Mouse (Mus musculus) embryonic facial prominence, embryonic 14.5 days (tissue): ENCODE data around the gene BC067074. TPM values are rescaled to one million over a fixed set of nuclear protein-coding genes. Genes with fewer than 3 reads are reported as not detected.
A peak's percentile ranks its signal among the peaks of the same experiment; 100 is the strongest.

Source experiments
- ATAC-seq: fragments of 200-750 bp; cut with Nextera tagmentation; 2 replicates; pipeline ENCODE4 v1.8.0; 2017; ENCODE audit warnings: low read depth, moderate number of reproducible peaks, moderate TSS enrichment
- DNase-seq: peaks from one replicate; pipeline ENCODE4 v3.0.0-alpha.2; 2015; ENCODE audit warnings: low spot score
- H3K27ac ChIP-seq: fragments of 300-500 bp; sonication (generic); replicated peaks from 2 replicates; pipeline ENCODE4 v1.5.1; 2014; ENCODE audit warnings: low read depth, mild to moderate bottlenecking, low read length, moderate library complexity
- H3K27me3 ChIP-seq: fragments of 300-500 bp; sonication (generic); replicated peaks from 2 replicates; pipeline ENCODE4 v1.6.1; 2014; ENCODE audit warnings: low read length; ENCODE audit not compliant: control insufficient read depth, insufficient read depth
- H3K36me3 ChIP-seq: fragments of 300-500 bp; sonication (generic); 2 replicates; pipeline ENCODE4 v1.6.1; 2014; ENCODE audit warnings: low read length, mixed read lengths; ENCODE audit not compliant: control insufficient read depth, insufficient read depth
- H3K4me1 ChIP-seq: fragments of 300-500 bp; sonication (generic); 2 replicates; pipeline ENCODE4 v1.6.1; 2014; ENCODE audit warnings: antibody characterized with exemption, low read length; ENCODE audit not compliant: control insufficient read depth, insufficient read depth
- H3K4me2 ChIP-seq: fragments of 300-500 bp; sonication (generic); 2 replicates; pipeline ENCODE4 v1.6.1; 2014; ENCODE audit warnings: low read depth, mild to moderate bottlenecking, low read length, moderate library complexity, mixed read lengths
- H3K4me3 ChIP-seq: fragments of 300-500 bp; sonication (generic); 2 replicates; pipeline ENCODE4 v1.5.1; 2014; ENCODE audit warnings: low read depth, mild to moderate bottlenecking, low read length
- H3K9ac ChIP-seq: fragments of 300-500 bp; sonication (generic); 2 replicates; pipeline ENCODE4 v1.6.1; 2014; ENCODE audit warnings: low read depth, mild to moderate bottlenecking, low read length, moderate library complexity, mixed read lengths
- H3K9me3 ChIP-seq: fragments of 300-500 bp; sonication (generic); 2 replicates; pipeline ENCODE4 v1.6.1; 2016; ENCODE audit warnings: low read length; ENCODE audit not compliant: control insufficient read depth
- WGBS: fragments of 180-500 bp; shearing (Covaris S2); extraction: QIAGEN DNeasy Blood & Tissue Kit; methylation state at CpG from one replicate; pipeline ENCODE4 v1.1.7; 2014; 5-methylcytosine and 5-hydroxymethylcytosine counted together
- polyA plus RNA-seq: library from polyadenylated mRNA; unstranded; fragments of >200 nt; fragmentation: Nextera tagmentation; extraction: Ambion mirVana; gene quantifications from 2 replicates; pipeline ENCODE4 v1.2.1, GENCODE M21; 2014

BC067074 gene
- polyA plus RNA-seq, 1 experiment from 2014 or later, result 6.9 TPM

DNA sequence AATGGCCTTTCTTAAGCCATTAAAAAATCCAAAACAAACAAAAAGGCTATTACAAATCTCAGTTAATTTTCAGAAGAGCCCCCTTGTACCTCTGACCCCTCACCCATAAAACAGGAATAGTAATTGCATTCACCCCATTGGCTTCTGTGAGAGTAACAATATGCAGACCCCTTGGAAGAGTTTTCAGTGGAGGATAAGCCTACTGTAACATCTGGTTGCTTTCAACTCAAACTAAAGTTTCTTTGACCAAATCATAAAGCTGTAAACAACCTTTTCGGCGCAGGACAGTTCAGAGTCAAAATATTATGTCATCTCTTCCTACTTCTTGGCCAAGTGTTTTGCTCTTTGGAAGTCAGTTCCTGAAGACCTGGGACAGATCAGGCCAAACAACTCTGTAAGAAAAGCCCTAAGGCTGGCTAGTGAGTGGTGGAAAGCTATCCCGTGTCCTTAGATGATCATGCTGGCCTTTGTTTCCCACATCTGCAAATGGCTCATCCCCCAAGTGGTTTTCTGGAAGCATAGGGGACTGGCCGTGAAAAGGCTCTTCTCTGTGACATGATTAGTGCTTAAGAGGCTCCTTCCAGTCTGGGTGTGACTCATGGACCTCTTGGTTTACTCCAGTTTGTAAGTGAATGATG is 108.5 kb downstream of the BC067074 start:
- no peaks in the 10 kb centered on the region for H3K36me3 ChIP-seq
- H3K4me1 ChIP-seq, result no peaks in the 10 kb centered on the region
- H3K27me3 ChIP-seq, result no peaks in the 10 kb centered on the region
- WGBS, result 65% methylated on average over 4 of the region's 4 CpGs
- H3K4me2 ChIP-seq, result no peak overlapping the region
- DNase-seq (no peak), ATAC-seq (no peak)
- H3K9ac ChIP-seq, result no peak overlapping the region
- no peaks in the 10 kb centered on the region for H3K9me3 ChIP-seq
- H3K4me3 ChIP-seq, result no peak overlapping the region
- no peak overlapping the region for H3K27ac ChIP-seq

GRCm38 (mm10) chr13:113403706-113404105 is 110.7 kb downstream of the BC067074 start:
- WGBS, result 63% methylated on average over 6 of the region's 6 CpGs
- Histone ChIP-seq H3K9me3 (no peaks in the 10 kb centered on the region), H3K9ac (no peak overlapping the region), H3K4me3 (no peak overlapping the region), H3K36me3 (no peaks in the 10 kb centered on the region), H3K27me3 (no peaks in the 10 kb centered on the region), H3K4me2 (no peak overlapping the region), H3K4me1 (no peaks in the 10 kb centered on the region), H3K27ac (no peak overlapping the region)
- ATAC-seq (no peak; the same call in 1 of the 2 replicates), DNase-seq (peak; percentile 33)

- H3K9me3 ChIP-seq, result no peaks in the 10 kb centered on the region
- no peak overlapping the region for H3K27ac ChIP-seq
- no peaks in the 10 kb centered on the region for H3K27me3 ChIP-seq
- no peak overlapping the region for H3K9ac ChIP-seq
- H3K4me3 ChIP-seq, result no peak overlapping the region
- 42% methylated on average over 2 of the region's 2 CpGs for WGBS
- no peak overlapping the region for H3K4me2 ChIP-seq
- no peaks in the 10 kb centered on the region for H3K4me1 ChIP-seq
- no peak for DNase-seq
- no peaks in the 10 kb centered on the region for H3K36me3 ChIP-seq
- ATAC-seq, result no peak
Measured at GRCm38 (mm10) chr13:113404172-113404571, 111.2 kb downstream of the BC067074 start.

DNA sequence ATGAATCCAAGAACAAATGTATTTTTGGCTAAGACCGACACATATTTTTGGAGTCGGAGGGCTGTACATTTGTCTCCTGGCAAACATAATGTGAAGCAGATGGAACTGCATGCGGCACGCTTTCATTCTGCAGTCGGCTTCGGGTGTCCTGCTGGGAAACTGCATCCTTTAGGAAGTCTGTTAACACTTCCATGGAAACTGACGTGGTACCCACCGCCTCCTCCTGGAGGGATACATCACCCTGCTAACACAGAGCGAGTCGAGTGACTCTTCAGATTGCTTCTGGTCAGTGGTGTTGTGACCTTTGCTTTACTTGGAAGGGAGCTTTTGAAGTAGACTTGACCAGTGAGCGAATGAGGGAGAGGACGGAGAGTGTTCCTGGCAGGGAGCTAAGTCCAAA is 117.0 kb downstream of the BC067074 start:
- Histone ChIP-seq H3K4me3 (no peak overlapping the region), H3K4me2 (0 out of 2 replicates have a peak overlapping the region, but pooled peaks have one; percentile 8), H3K4me1 (peaks cover 4% of the 10 kb centered on the region), H3K27ac (no peak overlapping the region), H3K36me3 (no peaks in the 10 kb centered on the region), H3K27me3 (no peaks in the 10 kb centered on the region), H3K9ac (no peak overlapping the region), H3K9me3 (no peaks in the 10 kb centered on the region)
- WGBS, result 33% methylated on average over 12 of the region's 12 CpGs
- ATAC-seq, result peak; percentile 79
- DNase-seq, result peak; percentile 92

- DNase-seq (no peak), ATAC-seq (no peak)
- H3K4me3 ChIP-seq, result no peak overlapping the region
- H3K27me3 ChIP-seq, result no peaks in the 10 kb centered on the region
- no peak overlapping the region for H3K27ac ChIP-seq
- H3K36me3 ChIP-seq, result no peaks in the 10 kb centered on the region
- 87% methylated on average over 7 of the region's 7 CpGs for WGBS
- H3K9me3 ChIP-seq, result no peaks in the 10 kb centered on the region
- H3K9ac ChIP-seq, result no peak overlapping the region
- no peak overlapping the region for H3K4me2 ChIP-seq
- 0 out of 2 replicates have a peak, but pooled peaks cover 4% of the 10 kb centered on the region for H3K4me1 ChIP-seq
Measured at GRCm38 (mm10) chr13:113415527-113415926, 122.6 kb downstream of the BC067074 start.

- no peaks in the 10 kb centered on the region for H3K36me3 ChIP-seq
- ATAC-seq, result no peak
- H3K4me3 ChIP-seq, result no peak overlapping the region
- WGBS, result 87% methylated on average over 4 of the region's 4 CpGs
- DNase-seq, result no peak
- no peak overlapping the region for H3K9ac ChIP-seq
- H3K9me3 ChIP-seq, result no peaks in the 10 kb centered on the region
- no peak overlapping the region for H3K27ac ChIP-seq
- H3K4me2 ChIP-seq, result no peak overlapping the region
- 0 out of 2 replicates have a peak, but pooled peaks cover 4% of the 10 kb centered on the region for H3K4me1 ChIP-seq
- H3K27me3 ChIP-seq, result no peaks in the 10 kb centered on the region
Measured at GRCm38 (mm10) chr13:113416986-113417385, 124.0 kb downstream of the BC067074 start.

DNA sequence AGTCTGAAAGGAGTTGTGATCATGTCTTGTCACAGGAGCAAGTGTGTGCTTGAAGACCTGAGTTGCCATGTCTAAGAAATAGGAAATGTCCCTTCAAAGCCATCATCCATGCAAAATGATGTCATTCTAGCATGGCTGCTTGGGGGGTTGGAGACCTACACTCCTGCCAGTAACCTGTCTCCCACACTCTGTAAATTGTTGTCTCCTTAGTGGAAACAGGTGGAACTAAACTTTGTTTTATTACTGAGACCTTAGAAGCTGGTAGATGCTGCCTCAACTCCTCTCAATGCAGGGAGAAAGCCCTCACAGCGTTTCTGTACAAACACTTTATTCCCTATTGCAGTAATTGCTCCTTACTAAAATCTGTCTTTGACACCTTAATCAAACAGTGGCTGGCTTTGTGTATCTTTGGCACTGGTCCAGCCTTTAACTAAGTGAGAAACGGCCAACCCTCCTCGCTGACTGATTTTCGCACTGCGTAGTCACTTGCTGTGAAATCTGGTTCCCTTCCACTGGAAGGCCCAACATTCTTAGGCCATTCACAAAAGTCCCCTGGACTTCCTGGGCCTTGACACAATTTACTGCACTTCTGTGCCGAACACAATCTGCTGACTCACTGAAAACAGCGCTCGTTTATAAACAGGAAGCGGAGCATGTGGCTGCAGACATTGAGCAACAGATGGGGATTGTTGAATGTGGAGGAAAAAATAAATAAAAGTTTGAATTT is 125.0 kb downstream of the BC067074 start:
- ATAC-seq, result no peak
- H3K27ac ChIP-seq, result no peak overlapping the region
- DNase-seq, result peak; percentile 81

DNA sequence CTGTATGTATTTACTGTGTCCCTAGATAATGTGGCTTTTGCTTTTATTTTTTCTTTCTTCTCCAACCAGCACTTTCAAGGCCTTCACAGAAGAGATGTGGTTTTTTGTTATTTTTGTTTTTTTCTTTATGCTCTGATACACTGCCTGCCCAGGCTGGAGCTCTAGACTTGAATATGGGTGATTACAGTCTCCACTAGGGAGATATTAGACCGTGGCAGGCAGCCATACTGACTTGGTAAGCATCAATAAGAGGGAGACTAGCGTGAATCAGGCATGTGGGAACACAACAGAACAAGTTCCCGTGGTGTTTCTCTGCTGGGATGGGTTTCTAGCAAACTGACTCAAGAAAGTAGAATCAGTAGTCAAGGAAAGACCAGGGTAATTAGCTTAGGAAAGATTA is 125.7 kb downstream of the BC067074 start:
- Histone ChIP-seq H3K27me3 (no peaks in the 10 kb centered on the region), H3K4me2 (no peak overlapping the region), H3K9ac (no peak overlapping the region), H3K36me3 (no peaks in the 10 kb centered on the region), H3K4me1 (0 out of 2 replicates have a peak, but pooled peaks cover 4% of the 10 kb centered on the region), H3K9me3 (no peaks in the 10 kb centered on the region), H3K4me3 (no peak overlapping the region), H3K27ac (no peak overlapping the region)
- DNase-seq (no peak), ATAC-seq (no peak)
- 75% methylated on average over 3 of the region's 3 CpGs for WGBS

More for the DNA sequence above, 125.0 kb downstream of the BC067074 start:
- Histone ChIP-seq H3K9me3 (no peaks in the 10 kb centered on the region), H3K4me1 (0 out of 2 replicates have a peak, but pooled peaks cover 4% of the 10 kb centered on the region), H3K4me3 (no peak overlapping the region), H3K4me2 (no peak overlapping the region), H3K9ac (no peak overlapping the region), H3K36me3 (no peaks in the 10 kb centered on the region), H3K27me3 (no peaks in the 10 kb centered on the region)
- 41% methylated on average over 9 of the region's 9 CpGs for WGBS
